Mouse (Mus musculus) adrenal gland, adult 2 months (tissue): Measurements from ENCODE around the gene Il2rg. TPM values are rescaled to one million over a fixed set of nuclear protein-coding genes. Genes with fewer than 3 reads are reported as not detected.
A peak's percentile ranks its signal among the peaks of the same experiment; 100 is the strongest.

ENCODE experiments used
- DNase-seq: peaks from one replicate; pipeline ENCODE4 v3.0.0; 2021
- polyA plus RNA-seq: library from polyadenylated mRNA; depleted of rRNA; stranded (reverse); fragments of >200 nt; gene quantifications from 2 replicates; pipeline ENCODE4 v1.2.3, GENCODE M21; 2012; rRNA removed
- total RNA-seq, 2 experiments: library from RNA; stranded (reverse); gene quantifications; 2 replicates each; pipeline ENCODE4 v1.2.3; 2021

Gene Il2rg
- total and polyA plus RNA-seq, 3 experiments: 3.7 to 8.4 (median 5.9) TPM

DNA sequence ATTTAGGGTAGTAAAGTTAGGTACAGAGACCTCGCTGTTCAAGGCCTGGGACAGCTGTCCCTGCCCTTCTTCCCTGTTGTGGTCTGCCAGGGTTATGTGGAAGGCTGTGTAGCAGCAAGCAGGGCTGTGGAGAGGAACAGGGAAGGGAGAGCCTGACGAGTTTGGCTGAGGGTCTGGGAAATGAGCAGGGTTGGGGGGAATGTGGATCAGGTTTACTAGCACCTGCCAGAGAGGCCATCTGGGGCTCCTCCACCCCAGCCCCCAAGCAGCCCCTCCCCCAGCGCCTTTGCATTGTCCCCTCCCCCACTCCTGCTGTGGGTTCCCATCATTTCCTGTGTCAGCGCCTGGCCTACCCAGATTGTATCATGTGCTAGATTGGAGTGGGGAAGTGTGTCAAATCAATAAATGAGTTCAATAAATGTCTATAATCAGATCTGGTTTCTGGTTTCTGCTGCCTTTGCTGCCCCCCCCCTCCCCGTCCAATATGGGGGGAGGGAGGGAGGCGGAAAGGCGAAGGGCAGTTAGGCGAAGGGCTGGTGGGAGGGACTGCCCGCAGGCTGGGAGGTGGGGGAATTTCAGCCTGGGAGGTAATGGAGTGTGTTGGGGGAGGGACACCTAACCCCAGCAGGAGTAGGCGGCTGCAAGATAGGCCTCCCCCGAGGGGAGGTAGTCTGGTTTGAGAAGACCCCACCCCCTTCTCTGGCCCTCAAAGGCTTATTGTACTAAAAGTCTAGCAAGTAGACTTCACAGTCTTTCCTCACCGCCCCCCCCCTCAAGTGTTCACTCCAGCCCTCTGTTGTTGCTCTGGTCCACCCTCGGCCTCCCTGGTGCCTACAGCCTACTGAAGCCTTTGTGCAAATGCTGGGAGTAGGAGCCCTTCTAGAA is 7.4 kb downstream of the Il2rg start:
- no peak for DNase-seq

DNA sequence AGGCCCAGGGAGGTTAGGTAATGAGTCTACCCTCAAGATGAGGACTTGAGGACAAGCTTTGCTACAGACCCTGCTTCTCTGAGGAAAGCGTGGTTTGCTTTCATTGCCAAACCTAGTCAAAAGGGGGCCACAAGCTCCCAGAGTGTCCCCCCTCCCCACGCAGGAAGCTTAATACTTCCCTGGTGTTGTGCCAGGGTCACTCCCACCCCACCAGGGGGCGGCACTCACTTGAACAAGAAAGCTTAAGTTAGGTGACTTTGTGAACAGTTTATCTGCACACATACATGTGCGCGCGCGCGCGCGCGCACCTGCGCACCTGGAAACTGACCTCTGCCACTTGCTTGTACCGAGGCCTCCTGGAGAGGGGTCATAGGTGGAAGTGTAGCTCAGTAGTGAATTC is 11.5 kb downstream of the Il2rg start:
- DNase-seq: no peak

GRCm38 (mm10) chrX:101254740-101255139 is 13.3 kb downstream of the Il2rg start:
- peak; percentile 18 for DNase-seq

GRCm38 (mm10) chrX:101253952-101254729 is 13.9 kb downstream of the Il2rg start, which contains the start of gene Foxo4:
Gene Foxo4 (plus strand): TSS chrX:101254528.
- peak; percentile 91 for DNase-seq

DNA sequence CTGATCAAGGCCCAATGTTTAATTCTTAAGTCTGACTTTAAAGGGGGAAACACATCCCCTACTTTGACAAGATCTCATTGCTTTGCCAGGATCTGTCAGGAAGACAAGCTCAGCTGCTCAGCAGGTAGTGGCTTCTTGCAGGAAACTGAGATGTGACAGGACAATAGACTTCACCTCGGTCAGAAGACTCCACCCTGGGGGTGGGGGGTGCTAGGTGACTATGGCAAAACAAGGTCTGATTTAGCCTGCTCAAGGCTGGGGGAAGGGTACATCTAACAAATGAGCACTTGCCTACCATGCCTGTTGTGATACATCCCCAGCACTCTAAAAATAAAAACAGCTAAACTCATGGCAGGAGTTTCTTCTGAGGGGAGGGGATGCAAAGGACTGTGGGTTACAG is 23.0 kb downstream of the Il2rg start:
- DNase-seq: no peak

DNA sequence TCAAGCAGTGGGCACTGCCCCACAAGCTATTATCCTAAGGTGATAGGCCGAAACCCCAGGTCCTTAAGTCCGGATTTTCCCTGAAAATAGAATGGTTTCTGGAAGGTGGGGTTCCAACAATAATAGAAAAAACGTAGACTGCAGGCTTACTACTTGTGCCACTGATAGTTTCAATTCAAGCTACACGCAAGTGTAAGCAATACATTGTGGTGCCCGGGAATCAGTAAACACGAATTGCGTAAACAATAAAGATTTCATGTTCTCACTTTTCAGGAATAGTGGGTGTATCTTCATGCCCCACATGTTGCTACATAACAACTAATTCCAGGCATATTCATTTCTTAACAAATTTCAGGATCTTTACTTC is 45.3 kb downstream of the Il2rg start:
- DNase-seq: no peak

GRCm38 (mm10) chrX:101221834-101222795 is 45.9 kb downstream of the Il2rg start, which contains the start of gene Snx12:
Gene Snx12 (minus strand): TSS chrX:101222563.
- DNase-seq: peak; percentile 91

Other genes starting within 250 kb of the Il2rg start
- under 1 TPM; 0.10 to 0.12 TPM for gene Tex11, start 208.6 kb downstream of the Il2rg start, total RNA-seq
- gene Tex11, start 208.6 kb downstream of the Il2rg start, polyA plus RNA-seq: not detected in 2 replicates
- gene Slc7a3, start 182.2 kb downstream of the Il2rg start, total RNA-seq: under 1 TPM; 0.55 to 0.95 TPM
- gene Slc7a3, start 182.2 kb downstream of the Il2rg start, polyA plus RNA-seq: 1.0 and 1.8 TPM in 2 replicates
- 10 to 100 TPM; 58.8 to 58.9 TPM for gene Snx12, start 45.7 kb downstream of the Il2rg start, total RNA-seq
- 18.0 and 18.3 TPM in 2 replicates for gene Snx12, start 45.7 kb downstream of the Il2rg start, polyA plus RNA-seq
- gene Foxo4, start 13.7 kb downstream of the Il2rg start, total RNA-seq: 10 to 100 TPM; 25.6 to 32.9 TPM
- gene Foxo4, start 13.7 kb downstream of the Il2rg start, polyA plus RNA-seq: 39.0 and 42.5 TPM in 2 replicates
- not detected for gene Gm614, start 4.3 kb downstream of the Il2rg start, total RNA-seq
- not detected in 2 replicates for gene Gm614, start 4.3 kb downstream of the Il2rg start, polyA plus RNA-seq
- not detected for gene Gm20489, start 768 bp upstream of the Il2rg start, total RNA-seq
- not detected in 2 replicates for gene Gm20489, start 768 bp upstream of the Il2rg start, polyA plus RNA-seq
- 10 to 100 TPM; 30.2 to 36.4 TPM for gene Med12, start 5.8 kb upstream of the Il2rg start, total RNA-seq
- gene Med12, start 5.8 kb upstream of the Il2rg start, polyA plus RNA-seq: 132 and 157 TPM in 2 replicates
- gene Nlgn3, start 30.9 kb upstream of the Il2rg start, total RNA-seq: 10 to 100 TPM in 1 of 2 experiments, 1 to 10 TPM in 1; 5.2 to 28.2 TPM
- gene Nlgn3, start 30.9 kb upstream of the Il2rg start, polyA plus RNA-seq: 2.8 and 3.9 TPM in 2 replicates
- gene Gjb1, start 108.1 kb upstream of the Il2rg start, total RNA-seq: 1 to 10 TPM in 1 of 2 experiments, not detected in 1; 2.7 TPM
- gene Gjb1, start 108.1 kb upstream of the Il2rg start, polyA plus RNA-seq: 0.11 and 0.84 TPM in 2 replicates
- gene Zmym3, start 152.6 kb upstream of the Il2rg start, total RNA-seq: 10 to 100 TPM; 60.1 to 60.8 TPM
- 56.8 and 65.1 TPM in 2 replicates for gene Zmym3, start 152.6 kb upstream of the Il2rg start, polyA plus RNA-seq
- 100 to 1,000 TPM; 208 to 263 TPM for gene Nono, start 161.1 kb upstream of the Il2rg start, total RNA-seq
- gene Nono, start 161.1 kb upstream of the Il2rg start, polyA plus RNA-seq: 31.1 and 46.6 TPM in 2 replicates
- gene Itgb1bp2, start 180.8 kb upstream of the Il2rg start, total RNA-seq: under 1 TPM; 0.43 to 0.73 TPM
- gene Itgb1bp2, start 180.8 kb upstream of the Il2rg start, polyA plus RNA-seq: 0.10 TPM in 1 of 2 replicates, not detected in the other